Mouse (Mus musculus) cortical plate, adult 2 months (tissue): ENCODE measurements around the gene H2-Oa.

Source experiments
- CTCF ChIP-seq: fragments of 200-500 bp; IDR thresholded peaks from 2 replicates; pipeline ENCODE4 v1.5.1; 2011; ENCODE audit warnings: mild to moderate bottlenecking, control low read depth, low read length; ENCODE audit not compliant: insufficient read depth; ENCODE audit errors: extremely low read depth
- POLR2A ChIP-seq: fragments of 200-500 bp; IDR thresholded peaks from 2 replicates; pipeline ENCODE4 v1.6.1; 2011; ENCODE audit warnings: mild to moderate bottlenecking, low read length, control low read depth; ENCODE audit not compliant: insufficient read depth; ENCODE audit errors: extremely low read depth

DNA sequence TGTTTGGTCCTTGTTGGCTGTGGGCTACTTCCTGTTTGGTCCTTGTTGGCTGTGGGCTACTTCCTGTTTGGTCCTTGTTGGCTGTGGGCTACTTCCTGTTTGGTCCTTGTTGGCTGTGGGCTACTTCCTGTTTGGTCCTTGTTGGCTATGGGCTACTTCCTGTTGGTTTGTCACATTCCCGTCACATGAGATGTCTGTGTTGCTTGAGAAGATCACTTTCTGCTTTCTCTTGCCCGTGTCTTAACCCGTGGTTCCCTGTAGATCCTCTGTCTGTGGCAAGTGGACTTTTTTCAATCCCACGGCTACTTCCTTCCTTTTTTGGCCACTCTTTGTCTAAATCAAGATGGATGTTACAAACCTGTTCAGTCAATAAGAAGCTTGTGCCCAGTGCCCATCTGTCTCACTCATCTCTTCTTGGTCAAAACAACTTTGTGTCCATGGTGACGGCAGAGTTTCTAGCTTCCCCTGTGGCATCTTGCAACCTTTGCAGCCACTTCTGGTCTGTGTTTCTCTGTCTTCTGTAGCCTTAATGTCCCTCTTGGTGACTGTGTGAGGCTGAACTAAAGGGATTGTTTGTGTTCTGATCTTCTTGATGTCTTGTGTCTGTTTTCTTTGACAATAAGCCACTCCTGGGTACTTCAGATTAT is 44.6 kb upstream of the H2-Oa start:
- TF ChIP-seq POLR2A: no peak
- TF ChIP-seq CTCF: no peak
